Mouse (Mus musculus) megakaryocyte, embryonic 14.5 days (primary cell): Measurements from ENCODE around the gene Agrp.

Source experiments
- FLI1 ChIP-seq: IDR thresholded peaks from 2 replicates; pipeline ENCODE4 v1.6.1; 2012; ENCODE audit warnings: low read length, inconsistent platforms, mixed read lengths
- GATA1 ChIP-seq: IDR thresholded peaks from 3 replicates; pipeline ENCODE4 v1.6.1; 2012; ENCODE audit warnings: mixed read lengths, low read length, inconsistent platforms, borderline replicate concordance

GRCm38 (mm10) chr8:105550083-105550482, 87.1 kb downstream of the Agrp start:
- TF ChIP-seq GATA1: no peak
- no peak for TF ChIP-seq FLI1
